Mouse (Mus musculus): ENCODE data around the gene Shank2.

DNA sequence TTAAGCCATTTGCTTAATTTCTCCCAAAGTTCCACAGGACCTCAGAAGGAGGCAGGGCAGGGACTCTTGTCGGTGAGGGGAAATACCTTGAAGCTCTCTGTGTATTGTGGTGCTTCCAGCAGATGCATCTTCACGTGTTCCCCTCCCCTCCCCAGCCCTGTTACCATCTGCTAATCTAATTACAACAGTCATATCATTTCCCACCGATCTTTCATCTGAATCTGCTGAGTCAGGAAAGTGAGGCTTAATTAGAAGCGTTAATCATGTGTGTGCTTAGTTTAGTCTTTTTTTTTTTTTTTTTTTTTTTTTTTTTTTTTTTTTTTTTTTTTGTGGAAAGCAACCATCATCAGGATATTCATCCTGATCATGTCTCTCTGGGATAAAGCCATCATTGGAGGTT lies 256.6 kb downstream of the Shank2 start:
- TF ChIP-seq CTCF (IDR thresholded peaks at IDR 0.05; ENCODE audit: low read depth) (no peak), EP300 (optimal IDR thresholded peaks at IDR 0.05) (no peak)
